Mouse (Mus musculus) stomach, embryonic 14.5 days (tissue): ENCODE measurements around the gene Lhfpl2. TPM values are rescaled to one million over a fixed set of nuclear protein-coding genes. Genes with fewer than 3 reads are reported as not detected.

Experiments
- ATAC-seq: fragments of 200-750 bp; cut with Nextera tagmentation; 2 replicates; pipeline ENCODE4 v1.8.0; 2017; ENCODE audit warnings: low read depth, moderate TSS enrichment; ENCODE audit not compliant: insufficient number of reproducible peaks, insufficient read depth, low FRiP score
- H3K27ac ChIP-seq: fragments of 300-500 bp; sonication (generic); 2 replicates; pipeline ENCODE4 v1.5.1; 2014; ENCODE audit warnings: mild to moderate bottlenecking, low read length, moderate library complexity, mixed read lengths
- H3K27me3 ChIP-seq: fragments of 300-500 bp; sonication (generic); 2 replicates; pipeline ENCODE4 v1.6.1; 2014; ENCODE audit warnings: low read length, control low read depth, mixed read lengths; ENCODE audit not compliant: control insufficient read depth, insufficient read depth
- H3K36me3 ChIP-seq: fragments of 300-500 bp; sonication (generic); 2 replicates; pipeline ENCODE4 v1.6.1; 2014; ENCODE audit warnings: mild to moderate bottlenecking, control low read depth, low read length, moderate library complexity, mixed read lengths; ENCODE audit not compliant: control insufficient read depth, insufficient read depth
- H3K4me1 ChIP-seq: fragments of 300-500 bp; sonication (generic); 2 replicates; pipeline ENCODE4 v1.6.1; 2014; ENCODE audit warnings: low read length, control low read depth, mixed read lengths; ENCODE audit not compliant: control insufficient read depth, insufficient read depth
- H3K4me2 ChIP-seq: fragments of 300-500 bp; sonication (generic); replicated peaks from 2 replicates; pipeline ENCODE4 v1.6.1; 2014; ENCODE audit warnings: low read depth, low read length, control low read depth
- H3K4me3 ChIP-seq: fragments of 300-500 bp; sonication (generic); 2 replicates; pipeline ENCODE4 v1.5.1; 2014; ENCODE audit warnings: low read depth, low read length, control low read depth
- H3K9ac ChIP-seq: fragments of 300-500 bp; sonication (generic); replicated peaks from 2 replicates; pipeline ENCODE4 v1.6.1; 2014; ENCODE audit warnings: low read depth, mild to moderate bottlenecking, control low read depth, low read length, moderate library complexity, mixed read lengths
- H3K9me3 ChIP-seq: fragments of 300-500 bp; sonication (generic); 2 replicates; pipeline ENCODE4 v1.6.1; 2016; ENCODE audit warnings: low read depth, low read length, control low read depth; ENCODE audit not compliant: control insufficient read depth
- WGBS: fragments of 180-500 bp; shearing (Covaris S2); extraction: QIAGEN DNeasy Blood & Tissue Kit; methylation state at CpG from one replicate; pipeline ENCODE4 v1.1.7; 2014; 5-methylcytosine and 5-hydroxymethylcytosine counted together
- polyA plus RNA-seq: library from polyadenylated mRNA; unstranded; fragments of >200 nt; fragmentation: Nextera tagmentation; extraction: Ambion mirVana; gene quantifications from 2 replicates; pipeline ENCODE4 v1.2.1, GENCODE M21; 2014

Gene Lhfpl2
- polyA plus RNA-seq, 1 experiment from 2014 or later: 20.8 TPM

GRCm38 (mm10) chr13:94050036-94050435 lies 7.6 kb upstream of the Lhfpl2 start:
- WGBS: 47% methylated on average over 7 of the region's 7 CpGs
- no peaks in the 10 kb centered on the region for H3K27me3 ChIP-seq
- no peak overlapping the region for H3K4me3 ChIP-seq
- no peak overlapping the region for H3K4me2 ChIP-seq
- no peaks in the 10 kb centered on the region for H3K36me3 ChIP-seq
- H3K9me3 ChIP-seq: no peaks in the 10 kb centered on the region
- ATAC-seq: no peak
- no peak overlapping the region for H3K27ac ChIP-seq
- H3K9ac ChIP-seq: no peak overlapping the region
- no peaks in the 10 kb centered on the region for H3K4me1 ChIP-seq

GRCm38 (mm10) chr13:94050782-94051181 lies 6.8 kb upstream of the Lhfpl2 start:
- Histone ChIP-seq H3K36me3 (no peaks in the 10 kb centered on the region), H3K4me3 (no peak overlapping the region), H3K4me2 (no peak overlapping the region), H3K27ac (no peak overlapping the region), H3K4me1 (no peaks in the 10 kb centered on the region), H3K9ac (no peak overlapping the region), H3K9me3 (no peaks in the 10 kb centered on the region), H3K27me3 (no peaks in the 10 kb centered on the region)
- ATAC-seq: no peak
- 93% methylated on average over 3 of the region's 3 CpGs for WGBS

- peak overlapping the region; percentile 77; the same call in 1 of the 2 replicates for H3K27ac ChIP-seq
- peak overlapping the region; percentile 67 for H3K9ac ChIP-seq
- no peaks in the 10 kb centered on the region for H3K27me3 ChIP-seq
- 2% methylated on average over 17 of the region's 17 CpGs for WGBS
- H3K4me1 ChIP-seq: peaks cover 4% of the 10 kb centered on the region; the same call in 1 of the 2 replicates
- peak overlapping the region; percentile 82 for H3K4me2 ChIP-seq
- peak; percentile 30; the same call in 1 of the 2 replicates for ATAC-seq
- H3K4me3 ChIP-seq: peak overlapping the region; percentile 87
- H3K36me3 ChIP-seq: no peaks in the 10 kb centered on the region
- H3K9me3 ChIP-seq: no peaks in the 10 kb centered on the region; the same call in 1 of the 2 replicates
Measured at GRCm38 (mm10) chr13:94057036-94057562, 497 bp upstream of the Lhfpl2 start.

GRCm38 (mm10) chr13:94058642-94059222 lies 1.1 kb downstream of the Lhfpl2 start:
- Histone ChIP-seq H3K27me3 (no peaks in the 10 kb centered on the region), H3K4me2 (peak overlapping the region; percentile 82), H3K4me1 (peaks cover 15% of the 10 kb centered on the region; the same call in 1 of the 2 replicates), H3K4me3 (peak overlapping the region; percentile 87; the same call in 1 of the 2 replicates), H3K9me3 (no peaks in the 10 kb centered on the region; the same call in 1 of the 2 replicates), H3K27ac (no peak overlapping the region), H3K9ac (no peak overlapping the region), H3K36me3 (no peaks in the 10 kb centered on the region)
- 26% methylated on average over 6 of the region's 6 CpGs for WGBS
- no peak for ATAC-seq

- Histone ChIP-seq H3K36me3 (no peaks in the 10 kb centered on the region), H3K4me3 (no peak overlapping the region), H3K9ac (no peak overlapping the region), H3K4me2 (no peak overlapping the region), H3K9me3 (no peaks in the 10 kb centered on the region; the same call in 1 of the 2 replicates), H3K27me3 (no peaks in the 10 kb centered on the region), H3K4me1 (peaks cover 15% of the 10 kb centered on the region; the same call in 1 of the 2 replicates), H3K27ac (no peak overlapping the region)
- WGBS: 90% methylated on average over 4 of the region's 4 CpGs
- ATAC-seq: no peak
Measured at GRCm38 (mm10) chr13:94059373-94059772, 1.8 kb downstream of the Lhfpl2 start.

- WGBS: 88% methylated on average over 6 of the region's 6 CpGs
- no peak overlapping the region for H3K4me3 ChIP-seq
- no peak for ATAC-seq
Measured at GRCm38 (mm10) chr13:94059778-94060177, 2.2 kb downstream of the Lhfpl2 start.

GRCm38 (mm10) chr13:94060461-94060860 lies 2.9 kb downstream of the Lhfpl2 start:
- Histone ChIP-seq H3K9ac (no peak overlapping the region), H3K36me3 (no peaks in the 10 kb centered on the region), H3K27me3 (no peaks in the 10 kb centered on the region), H3K4me1 (peaks cover 15% of the 10 kb centered on the region; the same call in 1 of the 2 replicates), H3K4me3 (no peak overlapping the region), H3K9me3 (no peaks in the 10 kb centered on the region; the same call in 1 of the 2 replicates), H3K27ac (no peak overlapping the region), H3K4me2 (no peak overlapping the region)
- no peak for ATAC-seq
- 89% methylated on average over 3 of the region's 3 CpGs for WGBS

More at GRCm38 (mm10) chr13:94059778-94060177, 2.2 kb downstream of the Lhfpl2 start:
- Histone ChIP-seq H3K4me2 (no peak overlapping the region), H3K27ac (no peak overlapping the region), H3K36me3 (no peaks in the 10 kb centered on the region), H3K27me3 (no peaks in the 10 kb centered on the region), H3K9ac (no peak overlapping the region), H3K4me1 (peaks cover 15% of the 10 kb centered on the region; the same call in 1 of the 2 replicates), H3K9me3 (no peaks in the 10 kb centered on the region; the same call in 1 of the 2 replicates)

GRCm38 (mm10) chr13:94061256-94061877 lies 3.8 kb downstream of the Lhfpl2 start:
- WGBS: 78% methylated on average over 9 of the region's 9 CpGs
- no peak for ATAC-seq
- no peaks in the 10 kb centered on the region for H3K36me3 ChIP-seq
- no peak overlapping the region for H3K9ac ChIP-seq
- no peaks in the 10 kb centered on the region; the same call in 1 of the 2 replicates for H3K9me3 ChIP-seq
- H3K27me3 ChIP-seq: no peaks in the 10 kb centered on the region
- H3K27ac ChIP-seq: no peak overlapping the region
- no peak overlapping the region for H3K4me2 ChIP-seq
- no peak overlapping the region for H3K4me3 ChIP-seq
- peaks cover 15% of the 10 kb centered on the region; the same call in 1 of the 2 replicates for H3K4me1 ChIP-seq
